Mouse (Mus musculus): ENCODE measurements around the gene Spata31.

Gene Spata31

DNA sequence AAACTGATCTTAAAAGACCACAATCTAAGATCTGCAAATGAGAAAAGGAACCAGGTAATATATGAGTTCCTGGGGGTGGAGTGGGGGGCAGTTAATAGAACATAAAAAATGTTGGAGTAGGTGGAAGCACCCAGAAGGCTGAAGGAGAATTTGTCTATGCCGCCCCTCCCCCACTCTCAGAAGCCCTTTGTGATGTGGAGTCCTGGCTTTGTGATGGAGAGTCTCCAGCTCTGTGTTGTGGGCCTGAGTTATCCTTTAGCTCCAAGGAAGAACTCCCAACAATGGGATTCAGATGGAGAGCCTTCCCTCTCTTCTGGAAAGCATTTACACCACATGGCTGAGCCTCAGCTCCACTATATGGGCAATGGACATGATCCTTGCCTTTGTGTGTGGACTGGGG, at the start of gene Spata31:
Spata31 (plus strand) TSS at position 216 of the 400 bp plus-strand sequence.
- ChIA-PET POLR2A (interaction anchor here in 1 of 4 experiments (0.6 kb wide), 1 partner anchor 442 kb away, joined by 3 read pairs; no protein-coding TSS in a partner anchor), CTCF (interaction anchor here in 3 of 4 experiments (0.7 to 1.1 kb wide), 3 partner anchors 13 to 358 kb away, joined by 3 to 4 read pairs (median 3); partner anchors contain the start of gene Cntnap3 (in 1 of the 3))

DNA sequence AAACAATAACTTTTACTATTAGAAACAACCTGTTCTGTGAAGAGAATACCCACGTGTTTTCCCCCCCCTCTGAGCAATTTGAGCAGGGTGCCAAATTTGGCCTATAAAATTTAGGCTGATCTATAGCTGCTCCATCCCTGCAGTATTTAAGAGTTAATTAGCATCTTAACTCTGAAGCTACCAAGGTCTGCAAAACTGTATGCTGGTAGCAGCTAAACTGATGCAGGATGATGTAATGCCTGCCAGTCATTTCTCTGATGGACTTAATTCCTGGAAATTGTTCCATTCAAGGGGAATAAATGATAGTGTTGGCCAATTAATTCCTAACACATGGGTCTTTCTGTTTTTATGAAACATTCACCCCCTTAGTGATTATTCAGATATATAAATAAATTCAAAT, 14.1 kb upstream of the Spata31 start:
- POLR2A ChIA-PET: no interaction called here

DNA sequence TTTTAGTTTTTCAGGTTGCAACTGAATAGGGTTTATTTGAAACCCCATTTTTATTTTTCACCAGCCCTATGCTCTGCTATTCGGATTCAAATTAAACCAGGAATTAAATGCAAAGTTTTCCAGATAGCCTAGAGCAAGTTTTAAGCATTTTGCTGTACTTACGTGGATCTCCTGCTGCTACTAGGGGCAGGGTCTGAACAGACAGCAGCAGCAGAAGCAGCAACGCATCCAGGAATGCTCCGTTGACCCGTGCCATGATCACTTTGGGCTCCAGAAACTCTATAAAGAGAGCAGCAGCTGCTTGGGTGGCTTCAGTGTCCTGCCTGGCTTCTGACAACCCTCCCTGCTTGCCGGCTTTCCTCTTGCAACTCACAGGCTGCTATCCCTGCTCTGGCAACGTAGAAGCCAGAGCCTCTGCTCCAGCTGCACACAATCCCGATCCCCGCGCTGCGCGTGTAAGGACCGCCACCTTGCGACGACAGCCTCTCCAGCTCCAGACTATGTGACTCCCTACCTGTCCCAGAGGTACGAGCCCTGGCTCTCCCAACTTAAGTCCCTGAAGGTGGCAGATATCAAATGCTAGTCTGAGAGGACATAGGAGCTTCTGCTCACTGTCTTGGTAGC, 13.5 kb upstream of the Spata31 start, which contains the start of gene Cntnap3:
Cntnap3 (minus strand) TSS at position 371 of the 624 bp plus-strand sequence.
- POLR2A ChIA-PET: interaction anchor here in 1 of 4 experiments (1.4 kb wide), 1 partner anchor 104 kb away, joined by 4 read pairs; no protein-coding TSS in a partner anchor
- CTCF ChIA-PET: interaction anchor here in 3 of 4 experiments (0.8 to 1.5 kb wide), 11 partner anchors 11 to 464 kb away, joined by 3 to 9 read pairs (median 4); partner anchors contain the start of gene Spata31 (in 1 of the 3)

More for the DNA sequence above, 14.1 kb upstream of the Spata31 start:
- CTCF ChIA-PET: interaction anchor here in 3 of 4 experiments (0.9 to 1.5 kb wide), 8 partner anchors 11 to 459 kb away, joined by 3 to 9 read pairs (median 4); partner anchors contain the start of gene Spata31 (in 1 of the 3)

All from embryonic stem cell, embryonic (primary cell).